Mouse (Mus musculus) liver, embryonic 14.5 days (tissue): Measurements from ENCODE around the gene Pgc.

Experiments
- CTCF ChIP-seq: IDR thresholded peaks from 2 replicates; pipeline ENCODE4 v1.5.1; 2016; ENCODE audit warnings: antibody characterized with exemption, low read depth, control low read depth
- EP300 ChIP-seq: IDR thresholded peaks from 2 replicates; pipeline ENCODE4 v1.6.1; 2016; ENCODE audit warnings: antibody characterized with exemption, low read depth

- no peak for TF ChIP-seq EP300
- TF ChIP-seq CTCF, result no peak
These were observed 27.6 kb upstream of the Pgc start for GRCm38 (mm10) chr17:47699055-47699454.
